Mouse (Mus musculus) liver, embryonic 14.5 days (tissue): ENCODE data around the gene Fam131b.

Source experiments
- CTCF ChIP-seq: IDR thresholded peaks from 2 replicates; pipeline ENCODE4 v1.5.1; 2016; ENCODE audit warnings: antibody characterized with exemption, low read depth, control low read depth
- EP300 ChIP-seq: IDR thresholded peaks from 2 replicates; pipeline ENCODE4 v1.6.1; 2016; ENCODE audit warnings: antibody characterized with exemption, low read depth

DNA sequence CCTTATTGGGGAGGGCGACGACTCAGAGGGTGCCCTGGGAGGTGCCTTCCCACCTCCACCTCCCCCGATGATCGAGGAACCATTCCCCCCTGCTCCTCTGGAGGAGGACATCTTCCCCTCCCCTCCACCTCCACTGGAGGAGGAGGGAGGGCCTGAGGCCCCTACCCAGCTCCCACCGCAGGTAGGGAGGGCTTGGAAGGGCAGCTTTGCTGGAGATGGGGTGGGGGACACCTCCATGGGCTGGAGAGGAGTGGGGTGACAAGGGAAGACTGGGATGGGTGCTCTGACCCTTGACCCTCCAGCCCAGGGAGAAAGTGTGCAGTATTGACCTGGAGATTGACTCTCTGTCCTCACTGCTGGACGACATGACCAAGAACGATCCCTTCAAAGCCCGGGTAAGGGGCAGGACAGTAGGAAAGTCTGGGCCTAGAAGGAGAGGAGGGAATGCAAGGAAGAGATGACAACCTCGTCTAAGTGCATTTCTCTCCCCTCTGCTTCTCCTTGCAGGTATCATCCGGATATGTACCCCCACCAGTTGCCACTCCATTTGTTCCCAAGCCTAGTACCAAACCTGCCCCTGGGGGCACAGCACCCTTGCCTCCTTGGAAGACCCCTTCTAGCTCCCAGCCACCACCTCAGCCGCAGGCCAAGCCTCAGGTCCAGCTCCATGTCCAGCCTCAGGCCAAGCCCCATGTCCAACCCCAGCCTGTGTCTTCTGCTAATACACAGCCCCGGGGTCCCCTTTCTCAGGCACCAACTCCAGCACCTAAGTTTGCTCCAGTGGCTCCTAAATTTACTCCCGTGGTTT lies 26.7 kb upstream of the Fam131b start:
- TF ChIP-seq CTCF (no peak), EP300 (no peak)
